Mouse (Mus musculus): ENCODE data around the gene Lrmda. TPM values are rescaled to one million over a fixed set of nuclear protein-coding genes. Genes with fewer than 3 reads are reported as not detected.

Gene Lrmda
- polyA plus RNA-seq, 1 experiment from 2014 or later = 0.23 TPM

DNA sequence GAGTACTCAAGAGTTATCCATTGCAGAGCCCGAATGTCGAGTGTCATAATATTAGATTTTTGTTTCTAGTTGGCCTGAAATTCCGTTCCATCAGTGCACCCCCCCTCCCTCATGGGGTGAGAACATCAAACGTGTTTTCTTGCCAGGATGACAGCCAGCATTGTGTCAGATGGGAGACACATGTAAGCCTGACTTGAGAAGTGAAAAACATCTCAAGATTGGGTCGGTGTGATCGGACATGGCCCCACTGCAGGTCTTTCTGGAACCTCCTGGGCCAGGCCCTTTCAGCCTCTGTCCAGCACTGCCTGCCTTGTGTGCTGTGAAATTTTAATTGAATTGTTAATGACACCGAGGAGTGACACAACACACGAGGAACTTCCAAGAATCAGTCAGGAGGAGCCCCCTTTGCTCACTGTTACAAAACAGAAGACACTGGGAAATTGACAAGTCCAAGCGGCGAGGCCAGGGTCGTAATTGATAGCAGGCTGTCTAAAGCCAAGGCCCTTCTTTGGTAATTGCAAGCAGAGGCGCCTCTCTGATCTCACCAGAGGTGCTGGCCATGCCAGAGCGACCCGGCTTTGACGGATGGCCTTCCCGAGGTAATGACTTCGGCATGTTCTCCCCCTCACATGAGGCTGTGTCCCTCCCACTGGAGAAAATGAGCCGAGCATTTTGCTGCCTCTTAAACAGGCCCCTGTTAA, 95.3 kb downstream of the Lrmda start:
- 59% methylated on average over 18 of the region's 18 CpGs for WGBS (ENCODE audit: insufficient replicate concordance)
- Histone ChIP-seq H3K4me1 (no peaks in the 10 kb centered on the region), H3K27me3 (replicated peaks) (no peaks in the 10 kb centered on the region), H3K27ac (no peak overlapping the region), H3K36me3 (no peaks in the 10 kb centered on the region), H3K4me3 (no peak overlapping the region), H3K4me2 (no peak overlapping the region), H3K9ac (no peak overlapping the region), H3K9me3 (replicated peaks) (no peaks in the 10 kb centered on the region)
- ATAC-seq = no peak

DNA sequence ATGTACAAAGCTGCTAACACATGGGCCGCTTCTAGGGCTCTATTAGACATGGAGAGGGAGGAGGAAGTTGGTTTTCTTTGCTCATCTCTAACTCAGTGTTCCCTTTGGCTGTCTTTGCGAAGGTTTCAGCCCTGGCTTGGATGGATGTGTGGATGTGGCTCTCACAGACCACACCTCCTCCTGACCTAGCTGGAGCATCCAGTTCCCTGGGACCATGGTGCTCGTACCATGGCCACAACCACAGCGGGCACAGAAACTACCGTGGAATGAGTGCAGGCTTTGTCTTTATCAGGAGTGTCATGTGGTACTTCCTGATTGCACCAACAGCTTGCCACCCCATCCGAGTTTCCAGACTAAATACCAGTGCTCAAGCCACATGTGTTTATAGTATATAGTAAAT, 98.6 kb downstream of the Lrmda start:
- Histone ChIP-seq H3K9me3 (replicated peaks) (no peaks in the 10 kb centered on the region), H3K4me3 (no peak overlapping the region), H3K27me3 (replicated peaks) (no peaks in the 10 kb centered on the region), H3K27ac (no peak overlapping the region), H3K36me3 (no peaks in the 10 kb centered on the region), H3K4me1 (no peaks in the 10 kb centered on the region), H3K9ac (no peak overlapping the region), H3K4me2 (no peak overlapping the region)
- no peak for ATAC-seq
- 45% methylated on average over 6 of the region's 6 CpGs for WGBS (ENCODE audit: insufficient replicate concordance)

DNA sequence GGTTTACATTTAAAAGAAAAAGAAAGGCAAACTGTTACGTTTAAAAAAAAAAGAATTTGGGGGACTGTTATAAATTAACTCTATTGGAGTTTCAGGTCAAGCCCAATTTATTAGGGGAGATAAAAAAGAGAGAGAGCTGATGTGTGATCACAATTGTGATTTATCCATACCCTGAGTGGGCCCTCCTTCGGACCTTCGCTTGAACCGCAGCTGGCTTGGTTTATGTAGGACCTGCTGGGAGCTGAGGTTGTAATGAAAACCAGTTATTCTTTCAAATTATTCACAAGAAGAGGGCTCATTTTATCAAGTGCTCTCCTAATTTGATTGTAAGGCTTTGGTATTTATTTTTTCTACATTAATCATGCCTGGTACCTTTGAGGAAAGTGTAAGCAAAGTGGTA, 99.0 kb downstream of the Lrmda start:
- Histone ChIP-seq H3K9ac (no peak overlapping the region), H3K27me3 (replicated peaks) (no peaks in the 10 kb centered on the region), H3K9me3 (replicated peaks) (no peaks in the 10 kb centered on the region), H3K27ac (no peak overlapping the region), H3K4me2 (no peak overlapping the region), H3K4me1 (no peaks in the 10 kb centered on the region), H3K4me3 (no peak overlapping the region), H3K36me3 (no peaks in the 10 kb centered on the region)
- ATAC-seq = no peak
- 71% methylated on average over 4 of the region's 4 CpGs for WGBS (ENCODE audit: insufficient replicate concordance)

DNA sequence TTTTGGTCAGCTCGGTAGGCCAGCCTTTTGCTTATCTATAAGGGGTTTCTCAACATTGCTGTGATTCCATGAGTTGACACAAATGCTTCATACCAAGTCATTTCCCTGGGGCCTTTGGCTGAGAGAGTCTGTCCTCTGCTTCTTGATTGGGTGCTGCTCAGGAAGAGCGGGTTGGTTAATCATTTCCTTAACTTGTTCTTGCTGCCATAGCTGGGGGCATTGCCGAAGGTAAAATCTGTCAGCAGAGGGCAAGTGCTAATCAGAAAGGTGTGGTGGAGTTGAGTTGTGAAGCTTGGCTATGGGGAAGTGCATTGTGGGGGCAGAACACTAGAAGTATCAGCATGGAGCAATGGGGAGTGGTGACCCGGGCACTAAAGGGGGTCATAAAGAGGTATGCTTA, 106.8 kb downstream of the Lrmda start:
- H3K9ac ChIP-seq = no peak overlapping the region
- no peaks in the 10 kb centered on the region for H3K4me1 ChIP-seq
- H3K9me3 ChIP-seq (replicated peaks) = no peaks in the 10 kb centered on the region
- H3K27ac ChIP-seq = no peak overlapping the region
- 50% methylated on average over 4 of the region's 4 CpGs for WGBS (ENCODE audit: insufficient replicate concordance)
- no peak for ATAC-seq
- H3K4me2 ChIP-seq = no peak overlapping the region
- no peaks in the 10 kb centered on the region for H3K36me3 ChIP-seq
- no peak overlapping the region for H3K4me3 ChIP-seq
- H3K27me3 ChIP-seq (replicated peaks) = 0 out of 2 replicates have a peak, but pooled peaks cover 3% of the 10 kb centered on the region

DNA sequence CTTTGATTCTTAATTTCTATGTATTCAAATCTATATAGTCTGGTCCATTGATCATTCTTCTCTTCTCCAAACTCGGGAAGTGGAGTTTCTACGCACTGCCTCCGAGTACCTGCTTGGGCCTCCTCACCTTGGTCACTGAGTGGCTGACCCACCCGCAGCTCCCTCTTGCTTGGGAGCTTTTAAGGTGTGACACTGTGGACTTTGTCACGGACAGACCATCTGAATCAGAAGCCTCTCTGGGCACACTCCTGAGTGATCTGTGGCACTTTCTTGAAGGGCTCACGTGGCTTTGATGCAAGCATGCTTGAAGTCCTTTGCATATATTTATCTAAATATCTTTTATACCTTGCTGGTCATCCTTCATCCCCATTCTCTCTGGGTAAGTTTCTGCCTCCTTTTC, 107.3 kb downstream of the Lrmda start:
- H3K9ac ChIP-seq = no peak overlapping the region
- H3K9me3 ChIP-seq (replicated peaks) = no peaks in the 10 kb centered on the region
- ATAC-seq = no peak
- H3K4me1 ChIP-seq = no peaks in the 10 kb centered on the region
- H3K27ac ChIP-seq = no peak overlapping the region
- 76% methylated on average over 6 of the region's 6 CpGs for WGBS (ENCODE audit: insufficient replicate concordance)
- 0 out of 2 replicates have a peak, but pooled peaks cover 3% of the 10 kb centered on the region for H3K27me3 ChIP-seq (replicated peaks)
- H3K4me3 ChIP-seq = no peak overlapping the region
- H3K4me2 ChIP-seq = no peak overlapping the region
- no peaks in the 10 kb centered on the region for H3K36me3 ChIP-seq

DNA sequence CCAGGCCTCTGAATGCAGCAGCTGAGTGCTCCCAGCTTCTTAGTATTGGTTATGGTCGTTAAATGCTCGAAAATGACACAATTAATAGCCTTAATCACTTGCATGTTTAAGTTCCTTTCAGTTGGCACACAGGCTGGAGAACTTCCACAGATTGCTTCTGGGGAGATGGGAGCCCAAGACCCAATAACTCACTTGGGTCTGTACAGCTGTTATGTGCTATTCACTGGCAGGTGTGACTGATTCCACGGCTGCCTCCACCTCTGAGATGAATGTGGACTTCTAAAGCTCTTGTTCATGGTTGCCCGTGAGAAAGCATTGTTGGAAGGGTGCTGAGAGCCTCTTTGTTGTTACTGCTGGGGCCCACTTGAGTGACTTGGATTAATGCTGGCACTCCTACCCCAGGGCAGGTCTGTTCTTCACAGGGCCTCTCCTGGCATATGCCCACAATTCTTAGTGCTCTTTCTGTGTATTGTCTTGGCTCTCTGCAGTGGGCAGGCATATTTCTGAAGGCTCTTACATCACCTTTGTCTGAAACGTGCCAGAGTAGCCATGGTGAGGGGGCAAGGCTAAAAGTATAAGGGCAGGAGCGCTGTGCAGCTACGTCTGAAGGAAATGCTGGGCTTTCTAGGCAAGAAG, 111.6 kb downstream of the Lrmda start:
- no peak overlapping the region for H3K9ac ChIP-seq
- H3K27me3 ChIP-seq (replicated peaks) = no peaks in the 10 kb centered on the region
- H3K27ac ChIP-seq = no peak overlapping the region
- no peaks in the 10 kb centered on the region; the same call in 1 of the 2 replicates for H3K9me3 ChIP-seq (replicated peaks)
- H3K4me3 ChIP-seq = no peak overlapping the region
- H3K4me2 ChIP-seq = no peak overlapping the region
- no peaks in the 10 kb centered on the region for H3K4me1 ChIP-seq
- WGBS (ENCODE audit: insufficient replicate concordance) = 61% methylated on average over 7 of the region's 7 CpGs
- no peaks in the 10 kb centered on the region for H3K36me3 ChIP-seq
- no peak for ATAC-seq

DNA sequence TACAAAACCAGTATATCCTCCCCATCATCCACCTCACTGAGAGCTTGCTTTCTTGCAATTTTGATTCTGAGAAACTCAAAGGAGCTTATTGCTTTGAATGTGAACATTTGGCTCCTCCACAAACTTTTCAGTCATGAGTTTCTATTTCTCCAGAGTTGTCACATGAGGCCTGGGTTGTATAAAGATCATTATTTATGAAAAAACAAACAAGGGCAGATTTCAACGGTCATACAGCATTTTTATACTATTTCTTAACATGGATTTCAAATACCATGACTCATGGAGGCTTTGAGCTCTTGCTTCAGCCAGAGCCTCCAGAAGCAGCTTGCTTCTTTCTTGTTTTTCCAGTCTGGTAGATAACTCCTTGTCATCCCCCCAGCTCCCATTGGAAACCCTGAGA, 119.8 kb downstream of the Lrmda start:
- no peak for ATAC-seq
- H3K4me3 ChIP-seq = no peak overlapping the region
- WGBS (ENCODE audit: insufficient replicate concordance) = 64% methylated on average over 1 of the region's 1 CpGs

DNA sequence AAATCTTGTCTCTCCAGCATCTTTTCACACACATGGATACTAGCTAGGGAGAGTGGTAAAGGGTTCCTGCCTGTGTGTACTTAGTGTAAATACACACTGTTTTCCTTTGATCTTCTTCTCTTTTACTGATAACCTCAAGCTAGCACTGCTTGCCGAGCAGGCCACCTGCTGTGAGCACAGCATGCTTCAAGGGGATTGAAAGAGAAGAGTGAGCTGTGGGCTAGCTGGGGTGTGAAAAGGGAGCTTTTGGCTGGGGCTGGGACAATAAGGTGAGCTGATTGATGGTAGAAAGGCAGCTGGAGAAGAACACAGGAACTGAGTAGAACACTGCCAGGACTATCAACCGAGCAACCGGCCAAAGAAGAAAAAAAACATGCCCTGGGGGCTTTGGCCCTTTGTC, 124.5 kb downstream of the Lrmda start:
- Histone ChIP-seq H3K4me2 (no peak overlapping the region), H3K27me3 (replicated peaks) (no peaks in the 10 kb centered on the region), H3K27ac (no peak overlapping the region), H3K9ac (no peak overlapping the region), H3K36me3 (no peaks in the 10 kb centered on the region), H3K4me3 (no peak overlapping the region), H3K4me1 (no peaks in the 10 kb centered on the region), H3K9me3 (replicated peaks) (no peaks in the 10 kb centered on the region)
- no peak for ATAC-seq
- 43% methylated on average over 3 of the region's 3 CpGs for WGBS (ENCODE audit: insufficient replicate concordance)

More for the DNA sequence above, 119.8 kb downstream of the Lrmda start:
- Histone ChIP-seq H3K4me1 (no peaks in the 10 kb centered on the region), H3K9me3 (replicated peaks) (no peaks in the 10 kb centered on the region; the same call in 1 of the 2 replicates), H3K27ac (no peak overlapping the region), H3K27me3 (replicated peaks) (no peaks in the 10 kb centered on the region), H3K4me2 (no peak overlapping the region), H3K9ac (no peak overlapping the region), H3K36me3 (no peaks in the 10 kb centered on the region)

DNA sequence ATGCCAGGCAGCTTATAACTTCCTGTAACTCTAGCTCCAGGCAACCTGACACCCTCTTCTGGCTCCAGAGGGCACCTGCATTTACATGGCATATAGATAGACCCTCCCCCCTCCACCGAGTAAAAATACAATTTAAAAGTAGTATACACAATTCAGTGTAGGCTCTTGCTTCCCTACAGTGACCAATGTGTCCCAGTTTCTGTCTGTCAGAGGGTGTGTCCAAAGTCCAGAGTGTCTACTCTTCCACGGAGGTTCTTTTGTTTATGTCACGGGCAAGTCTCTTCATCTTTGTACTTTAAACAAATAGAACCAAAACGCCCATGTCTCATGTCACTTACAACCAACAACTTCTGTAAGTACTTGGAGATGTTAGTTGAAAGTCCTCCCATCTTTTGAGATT, 126.4 kb downstream of the Lrmda start:
- no peaks in the 10 kb centered on the region for H3K27me3 ChIP-seq (replicated peaks)
- no peak for ATAC-seq
- WGBS (ENCODE audit: insufficient replicate concordance) = 59% methylated on average over 4 of the region's 4 CpGs

DNA sequence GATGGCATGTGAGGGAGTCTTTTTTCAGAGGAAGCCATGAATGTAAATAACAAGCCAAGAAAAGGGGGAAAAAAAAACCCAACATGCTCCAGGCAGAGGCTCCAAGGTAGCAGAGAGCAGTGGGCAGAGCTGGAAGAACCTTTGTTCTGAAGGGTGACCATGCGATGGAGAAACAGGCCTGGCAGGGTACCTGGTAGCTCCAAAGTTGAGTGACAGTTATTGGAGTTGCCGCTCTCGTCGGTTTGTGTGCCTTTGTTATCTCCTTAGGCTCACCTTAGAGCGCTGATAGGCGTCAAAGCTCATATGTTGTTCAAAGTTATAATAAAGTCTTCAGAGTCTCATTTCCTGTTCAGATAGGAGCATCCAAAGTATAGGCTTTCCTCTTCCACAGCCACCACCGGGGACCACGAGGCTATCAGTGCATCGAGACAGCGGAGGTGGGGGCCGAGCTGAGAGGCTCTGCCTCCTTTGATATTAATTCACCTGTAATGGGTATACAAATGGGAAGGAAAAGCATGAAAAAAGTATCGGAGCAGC, 127.1 kb downstream of the Lrmda start:
- ATAC-seq = no peak
- WGBS (ENCODE audit: insufficient replicate concordance) = 68% methylated on average over 12 of the region's 12 CpGs
- H3K9me3 ChIP-seq (replicated peaks) = no peaks in the 10 kb centered on the region
- no peaks in the 10 kb centered on the region for H3K4me1 ChIP-seq
- H3K27me3 ChIP-seq (replicated peaks) = no peaks in the 10 kb centered on the region
- H3K4me3 ChIP-seq = no peak overlapping the region
- no peak overlapping the region for H3K27ac ChIP-seq
- no peak overlapping the region for H3K9ac ChIP-seq
- no peaks in the 10 kb centered on the region for H3K36me3 ChIP-seq
- no peak overlapping the region for H3K4me2 ChIP-seq

More for the DNA sequence above, 126.4 kb downstream of the Lrmda start:
- Histone ChIP-seq H3K9me3 (replicated peaks) (no peaks in the 10 kb centered on the region), H3K9ac (no peak overlapping the region), H3K4me3 (no peak overlapping the region), H3K4me1 (no peaks in the 10 kb centered on the region), H3K4me2 (no peak overlapping the region), H3K36me3 (no peaks in the 10 kb centered on the region), H3K27ac (no peak overlapping the region)

DNA sequence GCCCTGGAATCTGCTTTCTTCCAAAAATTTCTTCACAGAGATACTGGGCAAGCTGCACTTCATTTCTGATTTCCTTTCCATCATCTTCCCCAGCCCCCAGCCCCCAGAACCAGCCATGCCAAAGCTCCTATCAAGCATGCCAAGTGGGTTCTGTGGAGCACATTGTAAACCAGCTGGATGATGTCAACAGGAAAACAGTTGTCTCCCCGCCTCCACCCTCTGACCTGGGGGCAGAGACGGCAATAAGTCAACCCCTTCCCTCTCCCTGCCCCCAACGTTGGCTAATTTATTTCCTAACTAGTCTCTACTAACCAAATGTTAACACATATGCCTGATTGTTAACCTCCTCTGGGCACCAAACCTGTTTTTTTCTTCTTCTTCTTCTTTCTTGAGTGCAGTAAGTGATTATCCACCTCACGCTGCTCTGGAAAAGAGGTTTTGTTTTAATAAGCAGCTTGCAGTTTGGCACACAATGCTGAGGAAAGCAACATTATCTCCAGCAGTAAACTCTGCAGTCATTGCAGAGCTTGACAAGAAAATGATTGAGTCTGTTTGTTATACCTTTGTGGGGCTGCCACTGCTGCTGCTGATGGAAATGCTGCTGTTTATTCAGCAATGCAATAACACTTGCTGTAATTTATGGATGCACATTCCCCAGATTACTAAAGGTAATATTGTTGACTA, 128.0 kb downstream of the Lrmda start:
- Histone ChIP-seq H3K27me3 (replicated peaks) (no peaks in the 10 kb centered on the region), H3K9ac (no peak overlapping the region), H3K4me3 (no peak overlapping the region), H3K36me3 (no peaks in the 10 kb centered on the region), H3K27ac (no peak overlapping the region), H3K4me2 (no peak overlapping the region), H3K4me1 (no peaks in the 10 kb centered on the region), H3K9me3 (replicated peaks) (no peaks in the 10 kb centered on the region)
- ATAC-seq = no peak
- 40% methylated on average over 4 of the region's 4 CpGs for WGBS (ENCODE audit: insufficient replicate concordance)

DNA sequence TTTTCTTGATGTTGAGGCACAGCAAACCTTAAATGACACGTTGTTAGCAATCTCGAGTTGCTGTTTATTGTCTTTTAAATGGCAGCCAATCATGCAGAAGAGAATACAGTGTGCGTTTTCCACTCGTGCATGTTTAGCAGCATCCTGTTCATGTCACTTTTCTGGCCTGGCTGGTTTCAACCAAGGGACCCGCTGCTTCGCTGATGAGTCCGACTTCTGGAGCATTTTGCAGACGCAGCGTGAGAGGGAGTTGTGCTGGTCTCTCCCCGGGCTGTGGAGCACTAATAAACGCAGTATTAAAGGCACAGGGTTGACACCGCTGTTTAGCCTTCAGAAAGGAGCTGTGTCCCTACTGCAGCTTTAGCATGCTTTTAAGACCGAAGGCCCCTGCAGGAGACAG, 133.2 kb downstream of the Lrmda start:
- H3K4me3 ChIP-seq = no peak overlapping the region
- no peak overlapping the region for H3K27ac ChIP-seq
- ATAC-seq = no peak
- H3K36me3 ChIP-seq = no peaks in the 10 kb centered on the region
- no peaks in the 10 kb centered on the region for H3K27me3 ChIP-seq (replicated peaks)
- no peak overlapping the region for H3K9ac ChIP-seq
- H3K9me3 ChIP-seq (replicated peaks) = no peaks in the 10 kb centered on the region
- 71% methylated on average over 13 of the region's 13 CpGs for WGBS (ENCODE audit: insufficient replicate concordance)
- H3K4me2 ChIP-seq = no peak overlapping the region
- peaks cover 10% of the 10 kb centered on the region; the same call in 1 of the 2 replicates for H3K4me1 ChIP-seq
